Mouse (Mus musculus) midbrain, embryonic 14.5 days (tissue): ENCODE measurements at regions not wholly inside any gene's neighbourhood (a gene's known extent, or its start where the extent isn't known, plus 50 kb on each side); places are given as distances from the start of the nearest gene placed in this dataset.
A peak's percentile ranks its signal among the peaks of the same experiment; 100 is the strongest.

Experiments
- ATAC-seq: fragments of 200-750 bp; cut with Nextera tagmentation; 2 replicates; pipeline ENCODE4 v1.8.0; 2017; ENCODE audit warnings: moderate number of reproducible peaks, moderate library complexity; ENCODE audit not compliant: low FRiP score, low TSS enrichment
- DNase-seq: peaks from one replicate; pipeline ENCODE4 v3.0.0-alpha.2; 2015
- H3K27ac ChIP-seq: fragments of 300-500 bp; sonication (generic); replicated peaks from 2 replicates; pipeline ENCODE4 v1.5.1; 2014; ENCODE audit warnings: mild to moderate bottlenecking, low read depth, low read length, moderate library complexity
- H3K27me3 ChIP-seq: fragments of 300-500 bp; sonication (generic); 2 replicates; pipeline ENCODE4 v1.6.1; 2014; ENCODE audit warnings: low read length, control low read depth, mixed read lengths; ENCODE audit not compliant: control insufficient read depth, insufficient read depth
- H3K36me3 ChIP-seq: fragments of 300-500 bp; sonication (generic); 2 replicates; pipeline ENCODE4 v1.6.1; 2014; ENCODE audit warnings: low read length, control low read depth; ENCODE audit not compliant: control insufficient read depth, insufficient read depth
- H3K4me1 ChIP-seq: fragments of 300-500 bp; sonication (generic); 2 replicates; pipeline ENCODE4 v1.6.1; 2014; ENCODE audit warnings: mild to moderate bottlenecking, antibody characterized with exemption, low read length, control low read depth; ENCODE audit not compliant: control insufficient read depth, insufficient read depth
- H3K4me2 ChIP-seq: fragments of 300-500 bp; sonication (generic); 2 replicates; pipeline ENCODE4 v1.6.1; 2014; ENCODE audit warnings: mild to moderate bottlenecking, low read length, moderate library complexity
- H3K4me3 ChIP-seq: fragments of 300-500 bp; sonication (generic); replicated peaks from 2 replicates; pipeline ENCODE4 v1.5.1; 2014; ENCODE audit warnings: low read depth, low read length
- H3K9ac ChIP-seq: fragments of 300-500 bp; sonication (generic); replicated peaks from 2 replicates; pipeline ENCODE4 v1.6.1; 2014; ENCODE audit warnings: mild to moderate bottlenecking, low read length, moderate library complexity
- H3K9me3 ChIP-seq: fragments of 300-500 bp; sonication (generic); 2 replicates; pipeline ENCODE4 v1.6.1; 2016; ENCODE audit warnings: low read length, control low read depth, mixed read lengths; ENCODE audit not compliant: control insufficient read depth
- WGBS: fragments of 180-500 bp; shearing (Covaris S2); extraction: QIAGEN DNeasy Blood & Tissue Kit; methylation state at CpG from one replicate; pipeline ENCODE4 v1.1.7; 2014; 5-methylcytosine and 5-hydroxymethylcytosine counted together

GRCm38 (mm10) chr2:134126988-134127387 lies 427.2 kb downstream of the Hao1 start:
- DNase-seq (peak; percentile 27), ATAC-seq (peak; percentile 40; the same call in 1 of the 2 replicates)
- Histone ChIP-seq H3K4me3 (no peak overlapping the region), H3K27me3 (no peaks in the 10 kb centered on the region), H3K4me2 (no peak overlapping the region), H3K4me1 (no peaks in the 10 kb centered on the region), H3K9ac (no peak overlapping the region), H3K36me3 (no peaks in the 10 kb centered on the region), H3K27ac (no peak overlapping the region), H3K9me3 (no peaks in the 10 kb centered on the region)
- 36% methylated on average over 1 of the region's 1 CpGs for WGBS

- no peaks in the 10 kb centered on the region for H3K27me3 ChIP-seq
- H3K4me1 ChIP-seq = no peaks in the 10 kb centered on the region
- DNase-seq (no peak), ATAC-seq (no peak)
- no peaks in the 10 kb centered on the region for H3K36me3 ChIP-seq
- no peak overlapping the region for H3K27ac ChIP-seq
- no peak overlapping the region for H3K9ac ChIP-seq
- H3K4me2 ChIP-seq = no peak overlapping the region
- H3K4me3 ChIP-seq = no peak overlapping the region
- no peaks in the 10 kb centered on the region for H3K9me3 ChIP-seq
Observed at GRCm38 (mm10) chr2:134107286-134107685, 446.9 kb downstream of the Hao1 start.

- H3K27me3 ChIP-seq = no peaks in the 10 kb centered on the region
- H3K36me3 ChIP-seq = no peaks in the 10 kb centered on the region
- DNase-seq = no peak
- WGBS = 88% methylated on average over 2 of the region's 2 CpGs
- ATAC-seq = no peak
- H3K4me3 ChIP-seq = no peak overlapping the region
- no peak overlapping the region for H3K27ac ChIP-seq
- no peak overlapping the region for H3K9ac ChIP-seq
- no peak overlapping the region for H3K4me2 ChIP-seq
- H3K9me3 ChIP-seq = no peaks in the 10 kb centered on the region
- H3K4me1 ChIP-seq = no peaks in the 10 kb centered on the region
Observed at GRCm38 (mm10) chr2:134088374-134088773, 465.8 kb downstream of the Hao1 start.

GRCm38 (mm10) chr2:134080148-134080547 lies 474.0 kb downstream of the Hao1 start:
- no peak overlapping the region for H3K27ac ChIP-seq
- DNase-seq = no peak
- H3K4me2 ChIP-seq = no peak overlapping the region
- H3K36me3 ChIP-seq = no peaks in the 10 kb centered on the region
- no peak for ATAC-seq
- no peaks in the 10 kb centered on the region for H3K27me3 ChIP-seq
- 97% methylated on average over 1 of the region's 1 CpGs for WGBS
- H3K9ac ChIP-seq = no peak overlapping the region
- H3K9me3 ChIP-seq = no peaks in the 10 kb centered on the region
- no peaks in the 10 kb centered on the region for H3K4me1 ChIP-seq
- H3K4me3 ChIP-seq = no peak overlapping the region

GRCm38 (mm10) chr2:134077953-134078352 lies 476.2 kb downstream of the Hao1 start:
- Histone ChIP-seq H3K4me1 (no peaks in the 10 kb centered on the region), H3K4me3 (no peak overlapping the region), H3K9ac (no peak overlapping the region), H3K4me2 (no peak overlapping the region), H3K9me3 (no peaks in the 10 kb centered on the region), H3K27ac (no peak overlapping the region), H3K27me3 (no peaks in the 10 kb centered on the region), H3K36me3 (no peaks in the 10 kb centered on the region)
- no peak for DNase-seq
- ATAC-seq = no peak
- WGBS = 78% methylated on average over 1 of the region's 1 CpGs

GRCm38 (mm10) chr2:134067910-134068335 lies 486.2 kb downstream of the Hao1 start:
- peak overlapping the region; percentile 22; the same call in 1 of the 2 replicates for H3K4me2 ChIP-seq
- H3K27me3 ChIP-seq = no peaks in the 10 kb centered on the region
- H3K36me3 ChIP-seq = no peaks in the 10 kb centered on the region
- H3K9ac ChIP-seq = no peak overlapping the region
- no peak overlapping the region for H3K4me3 ChIP-seq
- H3K4me1 ChIP-seq = no peaks in the 10 kb centered on the region; the same call in 1 of the 2 replicates
- H3K27ac ChIP-seq = peak overlapping the region; percentile 64
- H3K9me3 ChIP-seq = no peaks in the 10 kb centered on the region
- DNase-seq (peak; percentile 74), ATAC-seq (peak; percentile 67; the same call in 1 of the 2 replicates)
- 26% methylated on average over 8 of the region's 8 CpGs for WGBS

GRCm38 (mm10) chr2:134067404-134067803 lies 486.8 kb downstream of the Hao1 start:
- H3K4me2 ChIP-seq = no peak overlapping the region
- H3K27me3 ChIP-seq = no peaks in the 10 kb centered on the region
- 95% methylated on average over 1 of the region's 1 CpGs for WGBS
- H3K27ac ChIP-seq = no peak overlapping the region; the same call in 1 of the 2 replicates
- no peaks in the 10 kb centered on the region; the same call in 1 of the 2 replicates for H3K4me1 ChIP-seq
- H3K4me3 ChIP-seq = no peak overlapping the region
- DNase-seq (no peak), ATAC-seq (no peak)
- no peak overlapping the region for H3K9ac ChIP-seq
- H3K9me3 ChIP-seq = no peaks in the 10 kb centered on the region
- H3K36me3 ChIP-seq = no peaks in the 10 kb centered on the region

- Histone ChIP-seq H3K9me3 (no peaks in the 10 kb centered on the region), H3K4me3 (no peak overlapping the region), H3K36me3 (no peaks in the 10 kb centered on the region), H3K27me3 (no peaks in the 10 kb centered on the region), H3K4me1 (no peaks in the 10 kb centered on the region), H3K4me2 (no peak overlapping the region), H3K27ac (no peak overlapping the region), H3K9ac (no peak overlapping the region)
- DNase-seq = peak; percentile 13
- WGBS = 73% methylated on average over 2 of the region's 2 CpGs
- ATAC-seq = no peak
Observed at GRCm38 (mm10) chr2:134059916-134060618, 494.1 kb downstream of the Hao1 start.

GRCm38 (mm10) chr2:134036359-134036874 lies 484.5 kb downstream of the Bmp2 start:
- Histone ChIP-seq H3K4me3 (no peak overlapping the region), H3K27ac (no peak overlapping the region), H3K9ac (no peak overlapping the region), H3K36me3 (no peaks in the 10 kb centered on the region), H3K9me3 (no peaks in the 10 kb centered on the region), H3K4me1 (no peaks in the 10 kb centered on the region), H3K4me2 (no peak overlapping the region), H3K27me3 (no peaks in the 10 kb centered on the region)
- peak; percentile 13 for DNase-seq
- no peak for ATAC-seq
- 53% methylated on average over 6 of the region's 6 CpGs for WGBS
